Mouse (Mus musculus): Measurements from ENCODE around the gene Gm48552. TPM values are rescaled to one million over a fixed set of nuclear protein-coding genes. Genes with fewer than 3 reads are reported as not detected.

Gene Gm48552
- polyA plus RNA-seq, 1 experiment from 2014 or later: 1.2 TPM

GRCm38 (mm10) chr10:81421041-81421796, 32.4 kb downstream of the Gm48552 start:
- Histone ChIP-seq H3K27me3 (ENCODE audit: control insufficient read depth, insufficient read depth, low read length) (peaks cover 13% of the 10 kb centered on the region), H3K9ac (ENCODE audit: low read depth, low read length) (no peak overlapping the region), H3K9me3 (replicated peaks; ENCODE audit: control insufficient read depth, low read length) (no peaks in the 10 kb centered on the region), H3K4me1 (ENCODE audit: control insufficient read depth, insufficient read depth, low read length) (peaks cover 41% of the 10 kb centered on the region), H3K27ac (ENCODE audit: low read depth, low read length) (no peak overlapping the region), H3K4me2 (no peak overlapping the region), H3K36me3 (ENCODE audit: control insufficient read depth, insufficient read depth, low read length) (no peaks in the 10 kb centered on the region), H3K4me3 (ENCODE audit: low read depth, low read length) (no peak overlapping the region)
- ATAC-seq (replicated peaks; ENCODE audit: insufficient number of reproducible peaks, low FRiP score, low TSS enrichment): no peak
- 74% methylated on average over 4 of the region's 4 CpGs for WGBS (ENCODE audit: insufficient replicate concordance)

DNA sequence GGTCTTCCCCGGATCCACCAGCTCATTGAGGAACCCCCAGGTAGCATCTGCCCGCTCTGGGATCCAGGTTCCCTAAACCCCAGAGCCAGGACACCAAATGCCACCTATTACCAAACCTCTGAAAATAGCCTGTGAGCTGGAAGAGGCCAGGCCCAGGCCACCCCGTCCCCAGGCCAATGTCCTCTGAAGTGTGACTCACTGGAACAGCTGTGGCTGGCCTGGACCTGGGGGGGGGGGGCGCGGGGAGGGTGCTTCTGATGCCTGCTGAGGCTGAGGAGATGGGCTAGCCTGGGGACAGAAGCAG, 32.9 kb downstream of the Gm48552 start:
- Histone ChIP-seq H3K4me2 (no peak overlapping the region), H3K4me1 (ENCODE audit: control insufficient read depth, insufficient read depth, low read length) (peaks cover 39% of the 10 kb centered on the region), H3K4me3 (ENCODE audit: low read depth, low read length) (no peak overlapping the region), H3K9me3 (replicated peaks; ENCODE audit: control insufficient read depth, low read length) (no peaks in the 10 kb centered on the region), H3K9ac (ENCODE audit: low read depth, low read length) (no peak overlapping the region), H3K27me3 (ENCODE audit: control insufficient read depth, insufficient read depth, low read length) (peaks cover 13% of the 10 kb centered on the region), H3K27ac (ENCODE audit: low read depth, low read length) (no peak overlapping the region), H3K36me3 (ENCODE audit: control insufficient read depth, insufficient read depth, low read length) (no peaks in the 10 kb centered on the region)
- ATAC-seq (replicated peaks; ENCODE audit: insufficient number of reproducible peaks, low FRiP score, low TSS enrichment): no peak
- WGBS (ENCODE audit: insufficient replicate concordance): 65% methylated on average over 5 of the region's 5 CpGs

DNA sequence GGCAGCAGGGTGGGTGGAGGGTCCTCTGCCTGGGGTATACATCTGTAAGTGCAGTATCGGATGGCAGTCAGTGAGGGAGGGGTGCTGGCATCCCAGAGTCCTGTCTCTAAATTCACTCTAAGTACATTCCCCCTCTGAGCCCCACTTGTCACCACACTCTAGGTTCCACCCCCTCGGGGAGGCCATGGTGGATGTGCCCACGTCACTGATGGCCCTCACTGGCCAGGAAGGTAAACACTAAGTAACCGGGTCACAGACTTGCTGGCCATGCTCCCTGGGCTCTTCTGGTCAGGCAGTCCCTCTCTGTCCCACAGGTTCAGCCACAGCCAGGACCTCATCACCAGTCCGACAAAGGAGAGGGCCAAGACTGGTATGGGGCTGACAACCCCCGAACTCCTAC, 33.4 kb downstream of the Gm48552 start:
- no peaks in the 10 kb centered on the region for H3K9me3 ChIP-seq (replicated peaks; ENCODE audit: control insufficient read depth, low read length)
- H3K9ac ChIP-seq (ENCODE audit: low read depth, low read length): no peak overlapping the region
- peaks cover 38% of the 10 kb centered on the region for H3K4me1 ChIP-seq (ENCODE audit: control insufficient read depth, insufficient read depth, low read length)
- H3K36me3 ChIP-seq (ENCODE audit: control insufficient read depth, insufficient read depth, low read length): no peaks in the 10 kb centered on the region
- WGBS (ENCODE audit: insufficient replicate concordance): 76% methylated on average over 6 of the region's 6 CpGs
- H3K4me2 ChIP-seq: no peak overlapping the region
- ATAC-seq (replicated peaks; ENCODE audit: insufficient number of reproducible peaks, low FRiP score, low TSS enrichment): no peak
- H3K27me3 ChIP-seq (ENCODE audit: control insufficient read depth, insufficient read depth, low read length): peaks cover 14% of the 10 kb centered on the region
- no peak overlapping the region for H3K4me3 ChIP-seq (ENCODE audit: low read depth, low read length)
- H3K27ac ChIP-seq (ENCODE audit: low read depth, low read length): no peak overlapping the region

DNA sequence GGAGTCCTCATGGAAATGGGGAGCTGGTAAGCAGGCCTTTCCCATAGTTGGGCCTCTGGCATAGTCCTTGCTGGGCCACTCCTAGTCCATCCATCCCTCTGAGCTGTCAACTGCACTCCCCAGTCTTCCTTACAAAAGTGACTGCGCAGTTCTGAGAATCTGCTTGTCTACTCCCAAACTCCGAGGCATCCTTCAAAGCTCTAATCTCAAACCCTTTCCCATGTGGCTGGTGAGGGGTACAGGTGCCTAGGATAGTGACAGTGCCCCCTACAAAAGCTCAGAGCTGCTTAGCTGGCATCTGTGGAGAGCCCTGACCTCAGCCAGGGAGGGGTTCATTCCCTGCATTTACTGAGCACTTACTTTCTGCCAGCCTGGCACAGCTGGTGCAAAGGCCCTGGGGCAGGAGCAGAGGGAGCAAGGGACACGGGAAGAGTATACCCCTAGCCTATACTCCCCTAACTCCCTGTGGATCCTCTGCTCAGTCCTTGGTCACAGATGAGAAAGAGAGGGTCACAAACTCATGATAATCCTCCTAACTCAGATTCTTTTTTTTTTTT, 33.9 kb downstream of the Gm48552 start:
- Histone ChIP-seq H3K27me3 (ENCODE audit: control insufficient read depth, insufficient read depth, low read length) (peaks cover 16% of the 10 kb centered on the region), H3K4me1 (ENCODE audit: control insufficient read depth, insufficient read depth, low read length) (peaks cover 36% of the 10 kb centered on the region)
- WGBS (ENCODE audit: insufficient replicate concordance): 80% methylated on average over 3 of the region's 3 CpGs

DNA sequence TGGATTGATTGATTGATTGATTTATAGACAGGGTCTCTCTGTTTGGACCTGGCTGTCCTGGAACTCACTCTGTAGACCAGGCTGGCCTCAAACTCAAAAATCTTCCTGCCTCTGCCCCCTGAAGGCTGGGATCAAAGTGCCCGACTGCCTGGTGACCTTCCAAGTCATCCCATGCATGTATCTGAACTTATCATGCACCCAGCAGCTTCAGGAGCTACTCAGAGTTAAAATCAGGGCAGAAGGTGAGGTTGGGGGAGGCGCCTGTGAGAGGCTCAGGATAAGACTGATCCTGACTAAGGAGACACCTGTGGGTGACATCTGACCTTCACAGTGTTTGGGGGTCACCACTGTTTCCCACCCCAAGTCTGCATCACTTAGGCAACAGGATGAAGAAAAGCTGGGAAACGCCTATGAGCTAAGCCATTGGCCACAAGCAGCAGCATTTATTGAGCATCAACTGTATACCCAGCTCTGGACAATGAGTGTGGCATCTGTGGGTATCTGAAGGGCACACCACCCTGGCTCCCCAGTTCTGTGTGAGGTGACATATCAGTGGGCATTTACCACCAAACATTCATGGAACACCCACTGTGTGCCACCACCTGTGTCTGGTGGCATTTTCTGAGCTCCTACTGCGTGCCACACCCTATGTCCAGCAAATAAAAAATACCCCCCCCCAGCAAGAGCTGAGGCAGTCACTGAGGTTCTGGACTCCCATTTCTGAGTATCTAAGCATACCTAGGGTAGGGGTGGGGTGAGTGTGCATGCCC, 34.9 kb downstream of the Gm48552 start:
- 57% methylated on average over 4 of the region's 4 CpGs for WGBS (ENCODE audit: insufficient replicate concordance)
- Histone ChIP-seq H3K4me2 (peak overlapping the region; percentile 83), H3K36me3 (ENCODE audit: control insufficient read depth, insufficient read depth, low read length) (no peaks in the 10 kb centered on the region), H3K9ac (ENCODE audit: low read depth, low read length) (no peak overlapping the region), H3K4me3 (ENCODE audit: low read depth, low read length) (0 out of 2 replicates have a peak overlapping the region, but pooled peaks have one; percentile 15), H3K4me1 (ENCODE audit: control insufficient read depth, insufficient read depth, low read length) (peaks cover 29% of the 10 kb centered on the region), H3K27me3 (ENCODE audit: control insufficient read depth, insufficient read depth, low read length) (peaks cover 17% of the 10 kb centered on the region), H3K27ac (ENCODE audit: low read depth, low read length) (0 out of 2 replicates have a peak overlapping the region, but pooled peaks have one; percentile 36), H3K9me3 (replicated peaks; ENCODE audit: control insufficient read depth, low read length) (no peaks in the 10 kb centered on the region)
- ATAC-seq (replicated peaks; ENCODE audit: insufficient number of reproducible peaks, low FRiP score, low TSS enrichment): no peak

More for the DNA sequence above, 33.9 kb downstream of the Gm48552 start:
- no peak for ATAC-seq (replicated peaks; ENCODE audit: insufficient number of reproducible peaks, low FRiP score, low TSS enrichment)
- Histone ChIP-seq H3K27ac (ENCODE audit: low read depth, low read length) (no peak overlapping the region), H3K4me3 (ENCODE audit: low read depth, low read length) (no peak overlapping the region), H3K9me3 (replicated peaks; ENCODE audit: control insufficient read depth, low read length) (no peaks in the 10 kb centered on the region), H3K4me2 (no peak overlapping the region), H3K36me3 (ENCODE audit: control insufficient read depth, insufficient read depth, low read length) (no peaks in the 10 kb centered on the region), H3K9ac (ENCODE audit: low read depth, low read length) (no peak overlapping the region)

DNA sequence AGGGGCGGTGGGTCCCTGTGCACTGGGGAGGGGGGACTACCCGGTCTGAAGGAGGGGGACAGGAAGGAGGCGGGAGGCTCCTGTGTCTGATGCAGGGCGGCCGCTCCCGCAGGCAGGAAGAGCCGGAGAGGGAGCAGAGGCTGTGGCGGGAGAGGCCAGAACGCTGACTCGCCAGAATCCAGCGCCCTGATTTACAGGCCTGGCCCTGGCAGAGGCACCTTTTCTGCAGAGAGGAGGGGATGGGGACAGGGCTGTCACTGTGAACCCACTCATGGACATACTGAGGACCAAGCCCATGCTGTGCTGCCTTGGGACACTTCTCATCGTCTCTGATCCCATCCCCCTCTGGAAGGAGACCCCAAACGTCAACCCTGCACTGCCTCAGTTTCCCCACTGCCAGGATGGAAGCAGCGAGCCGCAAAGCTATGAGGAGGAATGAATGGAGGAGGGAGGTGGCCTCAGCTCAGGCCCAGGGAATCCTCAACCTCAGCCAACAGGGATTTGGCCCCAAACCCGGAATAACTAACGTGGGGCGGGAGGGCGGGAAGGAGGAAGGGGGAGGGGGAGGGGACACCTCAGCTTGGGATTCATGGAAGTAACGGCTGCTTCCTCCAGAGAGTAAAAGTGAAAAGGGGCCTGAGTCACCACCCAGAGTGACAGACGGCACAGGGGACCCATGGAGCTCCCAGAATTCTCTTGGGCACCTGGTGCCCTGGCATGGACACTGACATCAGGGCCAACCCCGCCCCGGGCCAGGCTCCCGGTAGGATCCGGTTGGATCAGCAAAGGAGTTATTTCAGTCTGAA, 35.6 kb downstream of the Gm48552 start:
- Histone ChIP-seq H3K36me3 (ENCODE audit: control insufficient read depth, insufficient read depth, low read length) (no peaks in the 10 kb centered on the region), H3K9me3 (replicated peaks; ENCODE audit: control insufficient read depth, low read length) (no peaks in the 10 kb centered on the region), H3K4me3 (ENCODE audit: low read depth, low read length) (0 out of 2 replicates have a peak overlapping the region, but pooled peaks have one; percentile 15), H3K9ac (ENCODE audit: low read depth, low read length) (0 out of 2 replicates have a peak overlapping the region, but pooled peaks have one; percentile 44), H3K4me2 (peak overlapping the region; percentile 83), H3K27ac (ENCODE audit: low read depth, low read length) (peak overlapping the region; percentile 36; the same call in 1 of the 2 replicates), H3K4me1 (ENCODE audit: control insufficient read depth, insufficient read depth, low read length) (peaks cover 26% of the 10 kb centered on the region), H3K27me3 (ENCODE audit: control insufficient read depth, insufficient read depth, low read length) (peaks cover 17% of the 10 kb centered on the region)
- 0 out of 2 replicates have a peak, but pooled peaks have one; percentile 15 for ATAC-seq (replicated peaks; ENCODE audit: insufficient number of reproducible peaks, low FRiP score, low TSS enrichment)
- 7% methylated on average over 25 of the region's 25 CpGs for WGBS (ENCODE audit: insufficient replicate concordance)

- Histone ChIP-seq H3K4me1 (ENCODE audit: control insufficient read depth, insufficient read depth, low read length) (peaks cover 30% of the 10 kb centered on the region), H3K4me3 (ENCODE audit: low read depth, low read length) (peak overlapping the region; percentile 62; the same call in 1 of the 2 replicates), H3K36me3 (ENCODE audit: control insufficient read depth, insufficient read depth, low read length) (no peaks in the 10 kb centered on the region), H3K9me3 (replicated peaks; ENCODE audit: control insufficient read depth, low read length) (no peaks in the 10 kb centered on the region), H3K27ac (ENCODE audit: low read depth, low read length) (no peak overlapping the region), H3K27me3 (ENCODE audit: control insufficient read depth, insufficient read depth, low read length) (peaks cover 17% of the 10 kb centered on the region), H3K4me2 (peak overlapping the region; percentile 83), H3K9ac (ENCODE audit: low read depth, low read length) (peak overlapping the region; percentile 8; the same call in 1 of the 2 replicates)
- 30% methylated on average over 10 of the region's 10 CpGs for WGBS (ENCODE audit: insufficient replicate concordance)
- no peak for ATAC-seq (replicated peaks; ENCODE audit: insufficient number of reproducible peaks, low FRiP score, low TSS enrichment)
Measured at GRCm38 (mm10) chr10:81425236-81425850, 36.5 kb downstream of the Gm48552 start.
